Mouse (Mus musculus) lung, adult 2 months (tissue): ENCODE measurements at regions not wholly inside any gene's neighbourhood (a gene's known extent, or its start where the extent isn't known, plus 50 kb on each side); places are given as distances from the start of the nearest gene placed in this dataset.

ENCODE experiments used
- CTCF ChIP-seq: fragments of 200-500 bp; IDR thresholded peaks from 2 replicates; pipeline ENCODE4 v1.5.1; 2011; ENCODE audit warnings: mild to moderate bottlenecking, low read length, control low read depth; ENCODE audit not compliant: insufficient read depth
- POLR2A ChIP-seq: fragments of 200-500 bp; IDR thresholded peaks from 2 replicates; pipeline ENCODE4 v1.6.1; 2011; ENCODE audit warnings: low read depth, mild to moderate bottlenecking, control low read depth, low read length, borderline replicate concordance; ENCODE audit errors: extremely low read depth

GRCm38 (mm10) chr11:20957766-20958165, 126.9 kb upstream of the Lgalsl start:
- TF ChIP-seq POLR2A = no peak
- no peak for TF ChIP-seq CTCF
